Mouse (Mus musculus) intestine, embryonic 15.5 days (tissue): ENCODE results near the gene Olfr871. TPM values are rescaled to one million over a fixed set of nuclear protein-coding genes. Genes with fewer than 3 reads are reported as not detected.
"Not testable (repeated sequence)": the region's sequence is repeated elsewhere in the genome, so short reads cannot be mapped to it uniquely, and the experiment has no call there.

Experiments used
- ATAC-seq: fragments of 200-750 bp; cut with Nextera tagmentation; 2 replicates; pipeline ENCODE4 v1.8.0; 2017; ENCODE audit warnings: moderate TSS enrichment, moderate library complexity
- H3K27ac ChIP-seq: fragments of 300-500 bp; sonication (generic); 2 replicates; pipeline ENCODE4 v1.5.1; 2015; ENCODE audit warnings: mild to moderate bottlenecking, inconsistent platforms
- H3K27me3 ChIP-seq: fragments of 300-500 bp; sonication (generic); replicated peaks from 2 replicates; pipeline ENCODE4 v1.6.1; 2015; ENCODE audit warnings: inconsistent platforms
- H3K36me3 ChIP-seq: fragments of 300-500 bp; sonication (generic); 2 replicates; pipeline ENCODE4 v1.6.1; 2015; ENCODE audit warnings: inconsistent platforms
- H3K4me1 ChIP-seq: fragments of 300-500 bp; sonication (generic); replicated peaks from 2 replicates; pipeline ENCODE4 v1.6.1; 2015; ENCODE audit warnings: inconsistent platforms
- H3K4me2 ChIP-seq: fragments of 300-500 bp; sonication (generic); replicated peaks from 2 replicates; pipeline ENCODE4 v1.6.1; 2015; ENCODE audit warnings: mild to moderate bottlenecking, inconsistent platforms
- H3K4me3 ChIP-seq: fragments of 300-500 bp; sonication (generic); replicated peaks from 2 replicates; pipeline ENCODE4 v1.5.1; 2015; ENCODE audit warnings: inconsistent platforms
- H3K9ac ChIP-seq: fragments of 300-500 bp; sonication (generic); 2 replicates; pipeline ENCODE4 v1.6.1; 2015; ENCODE audit warnings: inconsistent platforms
- H3K9me3 ChIP-seq: fragments of 300-500 bp; sonication (generic); 2 replicates; pipeline ENCODE4 v1.6.1; 2016; ENCODE audit warnings: inconsistent platforms
- WGBS: fragments of 180-500 bp; shearing (Covaris S2); methylation state at CpG from one replicate; pipeline ENCODE4 v1.1.7; 2015; 5-methylcytosine and 5-hydroxymethylcytosine counted together
- polyA plus RNA-seq: library from polyadenylated mRNA; unstranded; fragments of >200 nt; fragmentation: Nextera tagmentation; extraction: Ambion mirVana; gene quantifications from 2 replicates; pipeline ENCODE4 v1.2.1, GENCODE M21; 2015

The Olfr871 gene
- not detected in 2 replicates for polyA plus RNA-seq

GRCm38 (mm10) chr9:20211907-20212306, at the start of gene Olfr871:
Gene Olfr871 (plus strand): TSS chr9:20212207.
- Histone ChIP-seq H3K27me3 (no peaks in the 10 kb centered on the region), H3K36me3 (no peaks in the 10 kb centered on the region), H3K4me1 (no peaks in the 10 kb centered on the region), H3K27ac (no peak within 1 kb of the TSS), H3K9me3 (no peaks in the 10 kb centered on the region), H3K4me2 (no peak within 1 kb of the TSS), H3K9ac (no peak within 1 kb of the TSS), H3K4me3 (no peak within 1 kb of the TSS)
- ATAC-seq = no peak

GRCm38 (mm10) chr9:20173957-20174356, 38.0 kb upstream of the Olfr871 start, which contains the start of gene Olfr870:
Gene Olfr870 (minus strand): TSS chr9:20174057.
- no peaks in the 10 kb centered on the region for H3K4me1 ChIP-seq
- no peak within 1 kb of the TSS for H3K27ac ChIP-seq
- H3K36me3 ChIP-seq = no peaks in the 10 kb centered on the region
- no peak within 1 kb of the TSS for H3K9ac ChIP-seq
- WGBS = 74% methylated on average over 2 of the region's 2 CpGs
- no peak for ATAC-seq
- no peak within 1 kb of the TSS for H3K4me3 ChIP-seq
- no peaks in the 10 kb centered on the region for H3K27me3 ChIP-seq
- H3K9me3 ChIP-seq = no peaks in the 10 kb centered on the region
- H3K4me2 ChIP-seq = no peak within 1 kb of the TSS

GRCm38 (mm10) chr9:20179463-20179862, 32.5 kb upstream of the Olfr871 start:
- H3K27me3 ChIP-seq = no peaks in the 10 kb centered on the region
- H3K4me3 ChIP-seq = no peak overlapping the region
- H3K27ac ChIP-seq = no peak overlapping the region
- ATAC-seq = no peak
- no peaks in the 10 kb centered on the region for H3K9me3 ChIP-seq
- WGBS = 72% methylated on average over 5 of the region's 5 CpGs
- no peak overlapping the region for H3K4me2 ChIP-seq
- H3K4me1 ChIP-seq = no peaks in the 10 kb centered on the region
- no peaks in the 10 kb centered on the region for H3K36me3 ChIP-seq
- H3K9ac ChIP-seq = no peak overlapping the region

DNA sequence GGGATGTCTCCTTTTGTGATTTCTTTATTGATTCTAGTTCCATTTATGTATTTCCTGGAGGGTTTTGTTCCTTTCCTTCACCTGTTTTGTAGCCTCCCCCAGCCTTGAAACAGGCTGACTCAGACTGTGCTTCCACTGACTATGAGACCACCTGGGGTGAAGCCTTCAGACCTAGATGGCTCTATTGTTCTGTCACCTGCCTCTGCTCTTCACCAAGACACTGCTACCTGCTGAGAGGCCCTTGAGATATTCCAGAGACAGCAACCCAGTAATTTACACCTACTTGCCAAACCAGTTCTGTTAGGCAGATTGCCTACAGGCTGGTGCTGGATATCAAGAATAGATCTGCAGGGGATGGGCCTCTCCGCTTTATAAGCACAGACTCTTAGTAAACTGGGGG, 9.9 kb upstream of the Olfr871 start:
- Histone ChIP-seq H3K27ac (no peak overlapping the region), H3K4me3 (no peak overlapping the region)
- WGBS = 39% methylated on average over 1 of the region's 1 CpGs

GRCm38 (mm10) chr9:20203413-20203984, 8.5 kb upstream of the Olfr871 start:
- not testable (repeated sequence) for ATAC-seq, H3K36me3 ChIP-seq, H3K4me3 ChIP-seq, H3K9ac ChIP-seq, H3K4me2 ChIP-seq, H3K9me3 ChIP-seq, H3K27ac ChIP-seq, H3K4me1 ChIP-seq, H3K27me3 ChIP-seq
- WGBS = 86% methylated on average over 7 of the region's 7 CpGs

More for the DNA sequence above, 9.9 kb upstream of the Olfr871 start:
- Histone ChIP-seq H3K9me3 (no peaks in the 10 kb centered on the region), H3K9ac (no peak overlapping the region), H3K36me3 (no peaks in the 10 kb centered on the region), H3K4me1 (no peaks in the 10 kb centered on the region), H3K27me3 (no peaks in the 10 kb centered on the region), H3K4me2 (no peak overlapping the region)
- ATAC-seq = no peak

GRCm38 (mm10) chr9:20210812-20211211, 1.2 kb upstream of the Olfr871 start:
- H3K4me3 ChIP-seq = no peak overlapping the region
- ATAC-seq = no peak
- no peaks in the 10 kb centered on the region for H3K4me1 ChIP-seq
- no peak overlapping the region for H3K4me2 ChIP-seq
- no peak overlapping the region for H3K27ac ChIP-seq
- WGBS = 55% methylated on average over 1 of the region's 1 CpGs
- no peak overlapping the region for H3K9ac ChIP-seq
- H3K36me3 ChIP-seq = no peaks in the 10 kb centered on the region
- no peaks in the 10 kb centered on the region for H3K27me3 ChIP-seq
- H3K9me3 ChIP-seq = no peaks in the 10 kb centered on the region

DNA sequence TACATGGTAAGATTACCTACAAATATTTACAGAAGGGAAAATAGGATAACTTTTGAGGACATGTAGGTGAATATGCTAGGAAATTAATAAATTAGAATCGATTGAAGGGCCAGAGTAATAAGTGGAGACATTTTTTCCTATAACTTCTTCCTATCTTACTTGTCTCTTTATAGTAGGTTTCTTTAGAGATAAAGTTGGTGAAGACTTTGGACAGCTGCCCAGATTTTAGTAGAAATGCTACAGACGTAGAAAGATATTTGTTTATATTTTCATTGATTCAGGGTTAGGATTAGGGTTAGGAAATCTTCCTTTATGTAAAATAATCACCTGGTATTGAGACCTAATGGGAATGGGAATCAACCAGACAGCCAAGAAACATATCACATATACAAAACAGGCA, 530 bp upstream of the Olfr871 start:
- 67% methylated on average over 2 of the region's 2 CpGs for WGBS
- no peaks in the 10 kb centered on the region for H3K9me3 ChIP-seq
- H3K36me3 ChIP-seq = no peaks in the 10 kb centered on the region
- no peak overlapping the region for H3K9ac ChIP-seq
- ATAC-seq = no peak
- no peaks in the 10 kb centered on the region for H3K4me1 ChIP-seq
- no peak overlapping the region for H3K27ac ChIP-seq
- no peak overlapping the region for H3K4me3 ChIP-seq
- H3K27me3 ChIP-seq = no peaks in the 10 kb centered on the region
- H3K4me2 ChIP-seq = no peak overlapping the region

DNA sequence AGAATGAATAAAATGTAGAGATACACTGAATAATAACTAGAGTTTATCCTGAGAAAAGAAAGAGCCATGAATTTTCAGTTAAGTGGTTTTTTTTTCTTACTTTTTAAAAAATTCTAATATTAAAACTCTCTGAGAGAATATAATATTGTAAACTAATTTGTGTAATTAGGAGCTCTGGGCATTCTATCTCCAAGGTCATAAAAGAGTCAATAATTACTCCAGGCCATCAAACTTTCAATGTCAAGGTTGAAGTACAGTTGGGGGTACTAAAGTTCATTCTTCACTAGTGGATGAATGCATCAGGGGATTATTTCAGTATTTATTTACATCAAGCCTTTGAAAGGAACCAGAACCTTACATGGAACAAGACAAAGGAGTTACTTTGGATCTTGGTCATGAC, 24.8 kb downstream of the Olfr871 start, which contains the start of gene Olfr872:
Olfr872 (plus strand) TSS at position 301 of the 400 bp plus-strand sequence.
- Histone ChIP-seq H3K4me1 (no peaks in the 10 kb centered on the region), H3K9ac (no peak within 1 kb of the TSS), H3K4me3 (no peak within 1 kb of the TSS), H3K9me3 (no peaks in the 10 kb centered on the region), H3K27ac (no peak within 1 kb of the TSS), H3K4me2 (no peak within 1 kb of the TSS), H3K27me3 (no peaks in the 10 kb centered on the region), H3K36me3 (no peaks in the 10 kb centered on the region)
- no peak for ATAC-seq

DNA sequence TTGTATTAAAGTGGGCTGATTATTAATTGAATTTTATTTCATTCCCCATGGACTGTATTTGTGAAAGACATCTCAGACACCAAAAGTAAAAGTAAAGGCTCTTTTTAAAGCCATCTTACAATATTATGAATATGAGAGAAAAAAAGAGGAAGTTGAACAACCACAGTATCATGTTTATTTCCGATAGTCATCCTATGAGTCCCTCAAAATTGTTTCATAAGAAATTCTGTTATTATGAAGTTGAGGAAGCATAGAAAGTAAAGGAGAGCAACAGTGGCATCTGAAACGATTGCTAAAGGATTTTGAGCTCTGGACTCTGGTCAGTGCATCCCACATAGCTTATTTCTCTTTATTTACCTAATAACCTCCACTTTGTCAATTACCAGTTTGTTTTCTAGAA, 25.4 kb downstream of the Olfr871 start:
- Histone ChIP-seq H3K4me1 (no peaks in the 10 kb centered on the region), H3K4me2 (no peak overlapping the region), H3K36me3 (no peaks in the 10 kb centered on the region), H3K9ac (no peak overlapping the region), H3K27ac (no peak overlapping the region), H3K27me3 (no peaks in the 10 kb centered on the region), H3K4me3 (no peak overlapping the region), H3K9me3 (no peaks in the 10 kb centered on the region)
- ATAC-seq = no peak
- WGBS = 70% methylated on average over 2 of the region's 2 CpGs

Other genes with a start within 250 kb of the Olfr871 start
- not detected in 2 replicates for gene Olfr866, start 184.2 kb upstream of the Olfr871 start, polyA plus RNA-seq
- gene Olfr867, start 154.6 kb upstream of the Olfr871 start, polyA plus RNA-seq = not detected in 2 replicates
- gene Olfr868, start 113.6 kb upstream of the Olfr871 start, polyA plus RNA-seq = not detected in 2 replicates
- gene Olfr869, start 83.2 kb upstream of the Olfr871 start, polyA plus RNA-seq = not detected in 2 replicates
- gene Olfr870, start 38.1 kb upstream of the Olfr871 start, polyA plus RNA-seq = not detected in 2 replicates
- not detected in 2 replicates for gene Olfr872, start 24.9 kb downstream of the Olfr871 start, polyA plus RNA-seq
- gene Olfr39, start 70.1 kb downstream of the Olfr871 start, polyA plus RNA-seq = not detected in 2 replicates
- not detected in 2 replicates for gene Olfr873, start 86.3 kb downstream of the Olfr871 start, polyA plus RNA-seq
- not detected in 2 replicates for gene Olfr18, start 123.9 kb downstream of the Olfr871 start, polyA plus RNA-seq
- 24.9 and 35.5 TPM in 2 replicates for gene Zfp560, start 173.0 kb downstream of the Olfr871 start, polyA plus RNA-seq
- gene Zfp26, start 248.0 kb downstream of the Olfr871 start, polyA plus RNA-seq = 11.9 and 14.7 TPM in 2 replicates